In genomic region chr19:29888946-29889345, GRCm38 (mm10) we compare ENCODE assay signal across 20 mouse cellular contexts. TPM values are rescaled to one million over a fixed set of nuclear protein-coding genes. Genes with fewer than 3 reads are reported as not detected.
"Had no signal": no experiment of that assay in that cellular context is flagged by ENCODE, and none has a peak within 500 bp of the region (broad histone marks: within the 10 kb centered on the region; RNA-seq: fewer than 3 reads in every experiment).

No protein-coding gene starts in this region.

- ATAC-seq: lung, postnatal 0 days; midbrain, embryonic 13.5 days; midbrain, embryonic 15.5 days had no signal

- H3K4me3 ChIP-seq: lung, embryonic 15.5 days; megakaryocyte, embryonic 14.5 days; midbrain, embryonic 13.5 days; midbrain, embryonic 15.5 days; neural tube, embryonic 12.5 days; stomach, embryonic 15.5 days had no signal

- H3K4me2 ChIP-seq: lung, embryonic 15.5 days; midbrain, embryonic 11.5 days; midbrain, embryonic 13.5 days; midbrain, embryonic 15.5 days; neural tube, embryonic 12.5 days; stomach, embryonic 15.5 days had no signal

- H3K27ac ChIP-seq: lung, embryonic 15.5 days; macrophage; midbrain, embryonic 13.5 days; midbrain, embryonic 15.5 days; neural tube, embryonic 12.5 days; stomach, embryonic 15.5 days; stomach, postnatal 0 days had no signal

- H3K9ac ChIP-seq: lung, embryonic 15.5 days; midbrain, embryonic 13.5 days; midbrain, embryonic 15.5 days; neural tube, embryonic 12.5 days; stomach, embryonic 15.5 days had no signal

- H3K9me3 ChIP-seq: lung, embryonic 15.5 days; megakaryocyte, embryonic 14.5 days; midbrain, embryonic 13.5 days; midbrain, embryonic 15.5 days; neural tube, embryonic 12.5 days; stomach, embryonic 15.5 days had no signal

- H3K27me3 ChIP-seq: lung, embryonic 15.5 days; megakaryocyte, embryonic 14.5 days; midbrain, embryonic 13.5 days; midbrain, embryonic 15.5 days; neural tube, embryonic 12.5 days; stomach, embryonic 15.5 days had no signal

- DNase-seq: lung, adult 2 months; lung, postnatal 14 days; lung, postnatal 36 days; right cerebral cortex, postnatal 14 days; thymus, adult 2 months; thymus, postnatal 25 days; thymus, postnatal 4 days had no signal

- H3K4me1 ChIP-seq: lung, embryonic 15.5 days; megakaryocyte, embryonic 14.5 days; midbrain, embryonic 13.5 days; midbrain, embryonic 15.5 days; neural tube, embryonic 12.5 days; stomach, embryonic 15.5 days had no signal

- H3K36me3 ChIP-seq: lung, embryonic 15.5 days; midbrain, embryonic 13.5 days; midbrain, embryonic 15.5 days; neural tube, embryonic 12.5 days; stomach, embryonic 15.5 days had no signal

RNA-seq across cellular contexts. Expression of gene Il33, which starts 36.0 kb away (rescaled TPM):
- total RNA-seq: megakaryocyte progenitor cell, adult 5-6 weeks; monocyte, adult 5-6 weeks; neutrophil, adult 5-6 weeks had no signal
- polyA plus RNA-seq: macrophage had no signal
